Mouse (Mus musculus) midbrain, postnatal 0 days (tissue): ENCODE data around the gene Sec14l1. TPM values are rescaled to one million over a fixed set of nuclear protein-coding genes. Genes with fewer than 3 reads are reported as not detected.

Source experiments
- ATAC-seq: fragments of 200-750 bp; cut with Nextera tagmentation; 2 replicates; pipeline ENCODE4 v1.8.0; 2017; ENCODE audit warnings: moderate number of reproducible peaks, mild to moderate bottlenecking, moderate TSS enrichment, moderate library complexity; ENCODE audit not compliant: low FRiP score
- DNase-seq: peaks from one replicate; pipeline ENCODE4 v3.0.0-alpha.2; 2015; ENCODE audit warnings: low spot score
- H3K27ac ChIP-seq: fragments of 300-500 bp; sonication (generic); 2 replicates; pipeline ENCODE4 v1.5.1; 2014; ENCODE audit warnings: low read depth, mild to moderate bottlenecking, low read length, mixed read lengths
- H3K27me3 ChIP-seq: fragments of 300-500 bp; sonication (generic); 2 replicates; pipeline ENCODE4 v1.6.1; 2014; ENCODE audit warnings: low read length, control low read depth, mixed read lengths; ENCODE audit not compliant: insufficient read depth
- H3K36me3 ChIP-seq: fragments of 300-500 bp; sonication (generic); 2 replicates; pipeline ENCODE4 v1.6.1; 2014; ENCODE audit warnings: low read length, control low read depth, mixed read lengths; ENCODE audit not compliant: insufficient read depth
- H3K4me1 ChIP-seq: fragments of 300-500 bp; sonication (generic); 2 replicates; pipeline ENCODE4 v1.6.1; 2014; ENCODE audit warnings: mild to moderate bottlenecking, control low read depth, antibody characterized with exemption, low read length, mixed read lengths; ENCODE audit not compliant: insufficient read depth
- H3K4me2 ChIP-seq: fragments of 300-500 bp; sonication (generic); 2 replicates; pipeline ENCODE4 v1.6.1; 2014; ENCODE audit warnings: low read depth, mild to moderate bottlenecking, low read length, mixed read lengths; ENCODE audit not compliant: poor library complexity, severe bottlenecking
- H3K4me3 ChIP-seq: fragments of 300-500 bp; sonication (generic); 2 replicates; pipeline ENCODE4 v1.5.1; 2014; ENCODE audit warnings: low read depth, mild to moderate bottlenecking, low read length, moderate library complexity
- H3K9ac ChIP-seq: fragments of 300-500 bp; sonication (generic); replicated peaks from 2 replicates; pipeline ENCODE4 v1.6.1; 2014; ENCODE audit warnings: mild to moderate bottlenecking, low read length, moderate library complexity, mixed read lengths; ENCODE audit not compliant: poor library complexity, severe bottlenecking
- H3K9me3 ChIP-seq: fragments of 300-500 bp; sonication (generic); 2 replicates; pipeline ENCODE4 v1.6.1; 2016; ENCODE audit warnings: low read length, control low read depth
- CTCF ChIP-seq: IDR thresholded peaks from 2 replicates; pipeline ENCODE4 v1.5.1; 2016; ENCODE audit warnings: antibody characterized with exemption, mild to moderate bottlenecking
- WGBS: fragments of 180-500 bp; shearing (Covaris S2); extraction: QIAGEN DNeasy Blood & Tissue Kit; methylation state at CpG from one replicate; pipeline ENCODE4 v1.1.7; 2014; 5-methylcytosine and 5-hydroxymethylcytosine counted together
- polyA plus RNA-seq: library from polyadenylated mRNA; unstranded; fragments of >200 nt; fragmentation: Nextera tagmentation; extraction: Ambion mirVana; gene quantifications from 2 replicates; pipeline ENCODE4 v1.2.1, GENCODE M21; 2015
- total RNA-seq: library from RNA; depleted of rRNA; stranded (reverse); fragments of >200 nt; gene quantifications from 2 replicates; pipeline ENCODE4 v1.2.3, GENCODE M21; 2014

The Sec14l1 gene
- total and polyA plus RNA-seq, 2 experiments from 2014 or later, result 49.2 to 71.1 TPM

- peak; percentile 64 for DNase-seq
- Histone ChIP-seq H3K36me3 (peaks cover 3% of the 10 kb centered on the region; the same call in 1 of the 2 replicates), H3K4me1 (peaks cover 17% of the 10 kb centered on the region), H3K27ac (peak overlapping the region; percentile 97), H3K27me3 (no peaks in the 10 kb centered on the region), H3K4me3 (peak overlapping the region; percentile 90), H3K9me3 (no peaks in the 10 kb centered on the region), H3K4me2 (peak overlapping the region; percentile 49), H3K9ac (peak overlapping the region; percentile 80)
- WGBS, result under 1% methylated on average over 53 of the region's 54 CpGs
- no peak for TF ChIP-seq CTCF
- ATAC-seq, result peak; percentile 72
Measured at GRCm38 (mm10) chr11:117115346-117116219, 615 bp downstream of the Sec14l1 start.

GRCm38 (mm10) chr11:117116350-117117303 lies 1.7 kb downstream of the Sec14l1 start:
- peaks cover 27% of the 10 kb centered on the region for H3K4me1 ChIP-seq

GRCm38 (mm10) chr11:117117321-117117720 lies 2.4 kb downstream of the Sec14l1 start:
- peak overlapping the region; percentile 49; the same call in 1 of the 2 replicates for H3K4me2 ChIP-seq
- H3K27ac ChIP-seq, result no peak overlapping the region
- WGBS, result 60% methylated on average over 18 of the region's 18 CpGs
- no peaks in the 10 kb centered on the region for H3K9me3 ChIP-seq
- H3K4me1 ChIP-seq, result peaks cover 27% of the 10 kb centered on the region
- no peaks in the 10 kb centered on the region for H3K27me3 ChIP-seq
- ATAC-seq (no peak), DNase-seq (no peak)
- no peak for TF ChIP-seq CTCF
- no peak overlapping the region for H3K4me3 ChIP-seq
- no peak overlapping the region; the same call in 1 of the 2 replicates for H3K9ac ChIP-seq
- peaks cover 3% of the 10 kb centered on the region; the same call in 1 of the 2 replicates for H3K36me3 ChIP-seq

More at GRCm38 (mm10) chr11:117116350-117117303, 1.7 kb downstream of the Sec14l1 start:
- no peak for ATAC-seq
- H3K4me2 ChIP-seq, result peak overlapping the region; percentile 49
- no peak for TF ChIP-seq CTCF
- DNase-seq, result no peak
- H3K9me3 ChIP-seq, result no peaks in the 10 kb centered on the region
- no peaks in the 10 kb centered on the region for H3K27me3 ChIP-seq
- H3K9ac ChIP-seq, result peak overlapping the region; percentile 80; the same call in 1 of the 2 replicates
- 59% methylated on average over 18 of the region's 18 CpGs for WGBS
- H3K36me3 ChIP-seq, result peaks cover 3% of the 10 kb centered on the region; the same call in 1 of the 2 replicates
- H3K27ac ChIP-seq, result no peak overlapping the region
- H3K4me3 ChIP-seq, result peak overlapping the region; percentile 90

DNA sequence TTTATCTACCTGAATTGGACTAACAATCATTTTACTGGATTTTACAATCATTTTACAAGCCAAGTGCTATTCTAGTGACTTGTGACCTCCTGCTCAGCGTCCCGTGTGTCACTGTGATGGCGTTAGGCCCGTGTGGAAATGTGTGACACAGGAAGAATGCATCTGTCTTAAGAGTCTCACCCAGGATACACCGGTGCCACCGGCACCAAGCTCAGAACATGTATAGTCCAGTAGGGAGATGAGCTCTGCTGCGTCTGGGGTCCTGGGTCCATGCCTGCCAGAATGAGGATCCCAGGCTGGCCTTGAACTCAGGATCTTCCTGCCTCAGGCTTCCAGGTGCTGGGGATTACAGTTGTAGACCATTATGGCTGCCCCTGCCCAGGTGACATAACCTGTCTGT lies 2.8 kb downstream of the Sec14l1 start:
- no peak overlapping the region for H3K4me3 ChIP-seq
- DNase-seq (no peak), ATAC-seq (no peak)
- no peak overlapping the region for H3K27ac ChIP-seq
- peaks cover 3% of the 10 kb centered on the region; the same call in 1 of the 2 replicates for H3K36me3 ChIP-seq
- H3K27me3 ChIP-seq, result no peaks in the 10 kb centered on the region
- H3K9ac ChIP-seq, result no peak overlapping the region
- H3K4me2 ChIP-seq, result no peak overlapping the region
- no peak for TF ChIP-seq CTCF
- H3K9me3 ChIP-seq, result no peaks in the 10 kb centered on the region
- WGBS, result 89% methylated on average over 7 of the region's 7 CpGs
- peaks cover 27% of the 10 kb centered on the region for H3K4me1 ChIP-seq

- TF ChIP-seq CTCF, result no peak
- Histone ChIP-seq H3K36me3 (peaks cover 3% of the 10 kb centered on the region; the same call in 1 of the 2 replicates), H3K27ac (no peak overlapping the region), H3K4me2 (0 out of 2 replicates have a peak overlapping the region, but pooled peaks have one; percentile 7), H3K9ac (no peak overlapping the region), H3K4me3 (no peak overlapping the region), H3K9me3 (no peaks in the 10 kb centered on the region), H3K27me3 (no peaks in the 10 kb centered on the region), H3K4me1 (peaks cover 27% of the 10 kb centered on the region)
- 53% methylated on average over 4 of the region's 4 CpGs for WGBS
- no peak for ATAC-seq
- no peak for DNase-seq
Measured at GRCm38 (mm10) chr11:117118248-117118647, 3.3 kb downstream of the Sec14l1 start.
